ENCODE assay signal across 14 mouse cellular contexts in genomic region chr19:6937541-6938465, GRCm38 (mm10). TPM values are rescaled to one million over a fixed set of nuclear protein-coding genes. Genes with fewer than 3 reads are reported as not detected.
DNase-seq lines count a peak whose midpoint lies in the region; ATAC-seq lines count a peak whose summit lies in the region.
"Had no signal": no experiment of that assay in that cellular context is flagged by ENCODE, and none has a peak within 500 bp of the region (broad histone marks: within the 10 kb centered on the region; RNA-seq: fewer than 3 reads in every experiment).

No protein-coding gene starts in this region.

- DNase-seq in embryonic facial prominence, embryonic 10.5 days (ENCODE audit: low spot score) = no peak
- no peak for DNase-seq in hindbrain, embryonic 14.5 days (ENCODE audit: low spot score)
- peak; percentile 27 for DNase-seq in MN1 (ENCODE audit: low spot score)
- peak; percentile 75 to 78 for DNase-seq in cerebellum, postnatal 14 days
- DNase-seq in thymus, adult 18-20 months = no peak
- no peak for DNase-seq in left cerebral cortex, adult 9 months (ENCODE audit: low spot score in 2 of 2)
- DNase-seq: kidney, adult 9 months; layer of hippocampus, adult 9-11 months had no signal

- no peaks in the 10 kb centered on the region; the same call in 1 of the 2 replicates for H3K36me3 ChIP-seq in embryonic facial prominence, embryonic 13.5 days
- H3K36me3 ChIP-seq in embryonic facial prominence, embryonic 10.5 days (replicated peaks) = no peaks in the 10 kb centered on the region
- H3K36me3 ChIP-seq in hindbrain, embryonic 16.5 days (ENCODE audit: control insufficient read depth, insufficient read depth, low read length) = no peaks in the 10 kb centered on the region
- H3K36me3 ChIP-seq in hindbrain, embryonic 14.5 days (replicated peaks; ENCODE audit: control insufficient read depth, insufficient read depth) = 0 out of 2 replicates have a peak, but pooled peaks cover 7% of the 10 kb centered on the region
- H3K36me3 ChIP-seq: limb, embryonic 13.5 days had no signal

- H3K4me2 ChIP-seq in embryonic facial prominence, embryonic 13.5 days = no peak overlapping the region
- H3K4me2 ChIP-seq in hindbrain, embryonic 16.5 days (ENCODE audit: low read length) = no peak overlapping the region
- H3K4me2 ChIP-seq in hindbrain, embryonic 14.5 days (replicated peaks) = no peak overlapping the region
- H3K4me2 ChIP-seq: limb, embryonic 13.5 days had no signal

- WGBS in embryonic facial prominence, embryonic 13.5 days = 78% methylated on average over 16 of the region's 16 CpGs
- WGBS in embryonic facial prominence, embryonic 10.5 days = 76% methylated on average over 16 of the region's 16 CpGs
- 70% methylated on average over 16 of the region's 16 CpGs for WGBS in hindbrain, embryonic 16.5 days
- WGBS in hindbrain, embryonic 14.5 days = 78% methylated on average over 16 of the region's 16 CpGs

- 0 out of 2 replicates have a peak overlapping the region, but pooled peaks have one; percentile 2 for H3K9ac ChIP-seq in embryonic facial prominence, embryonic 13.5 days
- H3K9ac ChIP-seq in hindbrain, embryonic 16.5 days (ENCODE audit: low read depth, low read length) = peak overlapping the region; percentile 18; the same call in 1 of the 2 replicates
- H3K9ac ChIP-seq in hindbrain, embryonic 14.5 days = no peak overlapping the region
- H3K9ac ChIP-seq: limb, embryonic 13.5 days had no signal

- peaks cover 36% of the 10 kb centered on the region for H3K27me3 ChIP-seq in embryonic facial prominence, embryonic 13.5 days
- H3K27me3 ChIP-seq in embryonic facial prominence, embryonic 10.5 days (replicated peaks; ENCODE audit: low read depth, poor library complexity, severe bottlenecking) = peaks cover 54% of the 10 kb centered on the region
- peaks cover 19% of the 10 kb centered on the region for H3K27me3 ChIP-seq in hindbrain, embryonic 16.5 days (replicated peaks; ENCODE audit: control insufficient read depth, insufficient read depth, low read length)
- H3K27me3 ChIP-seq in hindbrain, embryonic 14.5 days (ENCODE audit: control insufficient read depth, insufficient read depth, low read length) = peaks cover 36% of the 10 kb centered on the region

- H3K4me1 ChIP-seq in embryonic facial prominence, embryonic 13.5 days = peaks cover 37% of the 10 kb centered on the region
- H3K4me1 ChIP-seq in embryonic facial prominence, embryonic 10.5 days = peaks cover 40% of the 10 kb centered on the region
- peaks cover 44% of the 10 kb centered on the region for H3K4me1 ChIP-seq in hindbrain, embryonic 16.5 days (ENCODE audit: control insufficient read depth, insufficient read depth, low read depth, low read length)
- peaks cover 41% of the 10 kb centered on the region for H3K4me1 ChIP-seq in hindbrain, embryonic 14.5 days (replicated peaks; ENCODE audit: control insufficient read depth, insufficient read depth, low read length)

- H3K9me3 ChIP-seq in embryonic facial prominence, embryonic 13.5 days = no peaks in the 10 kb centered on the region
- H3K9me3 ChIP-seq in embryonic facial prominence, embryonic 10.5 days = no peaks in the 10 kb centered on the region
- no peaks in the 10 kb centered on the region for H3K9me3 ChIP-seq in hindbrain, embryonic 16.5 days (ENCODE audit: control insufficient read depth, low read length)
- H3K9me3 ChIP-seq in hindbrain, embryonic 14.5 days (ENCODE audit: control insufficient read depth, low read length) = no peaks in the 10 kb centered on the region
- H3K9me3 ChIP-seq: limb, embryonic 13.5 days; midbrain, embryonic 10.5 days had no signal

- H3K27ac ChIP-seq in embryonic facial prominence, embryonic 13.5 days = no peak overlapping the region
- H3K27ac ChIP-seq in embryonic facial prominence, embryonic 10.5 days (replicated peaks) = no peak overlapping the region
- no peak overlapping the region for H3K27ac ChIP-seq in hindbrain, embryonic 16.5 days (ENCODE audit: low read depth, low read length)
- H3K27ac ChIP-seq in hindbrain, embryonic 14.5 days = no peak overlapping the region
- H3K27ac ChIP-seq: limb, embryonic 13.5 days; midbrain, embryonic 10.5 days had no signal

- no peak overlapping the region for H3K4me3 ChIP-seq in embryonic facial prominence, embryonic 13.5 days
- no peak overlapping the region for H3K4me3 ChIP-seq in embryonic facial prominence, embryonic 10.5 days
- no peak overlapping the region for H3K4me3 ChIP-seq in hindbrain, embryonic 16.5 days (ENCODE audit: low read length)
- no peak overlapping the region for H3K4me3 ChIP-seq in hindbrain, embryonic 14.5 days (replicated peaks; ENCODE audit: low read length)
- H3K4me3 ChIP-seq: limb, embryonic 13.5 days; midbrain, embryonic 10.5 days had no signal

- no peak for ATAC-seq in embryonic facial prominence, embryonic 13.5 days (ENCODE audit: insufficient number of reproducible peaks, insufficient read depth, low FRiP score, low TSS enrichment, low read depth)
- no peak for ATAC-seq in hindbrain, embryonic 16.5 days
- no peak for ATAC-seq in hindbrain, embryonic 14.5 days (ENCODE audit: low FRiP score)
- ATAC-seq: activated CD4-positive, CD25-positive, alpha-beta regulatory T cell, adult 4 months had no signal

RNA-seq across cellular contexts. Expression of gene Kcnk4, which starts 3.5 kb away (rescaled TPM):
- polyA plus RNA-seq in embryonic facial prominence, embryonic 13.5 days (2015; fragmentation: Nextera tagmentation; extraction: Ambion mirVana) = 1.2 and 1.3 TPM in 2 replicates
- 0.23 TPM in 1 of 2 replicates, not detected in the other for polyA plus RNA-seq in embryonic facial prominence, embryonic 10.5 days (2016; fragmentation: Nextera tagmentation; extraction: Ambion mirVana)
- 14.4 and 19.1 TPM in 2 replicates for polyA plus RNA-seq in hindbrain, embryonic 16.5 days (2015; fragmentation: Nextera tagmentation; extraction: Ambion mirVana)
- 8.5 and 10.9 TPM in 2 replicates for polyA plus RNA-seq in hindbrain, embryonic 14.5 days (2014; fragmentation: Nextera tagmentation; extraction: Ambion mirVana)
- polyA plus RNA-seq: activated CD4-positive, CD25-positive, alpha-beta regulatory T cell, adult 4 months had no signal

RNA-seq across cellular contexts. Expression of gene Bad, which starts 3.9 kb away (rescaled TPM):
- 80.0 and 83.6 TPM in 2 replicates for polyA plus RNA-seq in embryonic facial prominence, embryonic 13.5 days (2015; fragmentation: Nextera tagmentation; extraction: Ambion mirVana)
- 53.4 and 55.1 TPM in 2 replicates for polyA plus RNA-seq in embryonic facial prominence, embryonic 10.5 days (2016; fragmentation: Nextera tagmentation; extraction: Ambion mirVana)
- 96.0 and 109 TPM in 2 replicates for polyA plus RNA-seq in hindbrain, embryonic 16.5 days (2015; fragmentation: Nextera tagmentation; extraction: Ambion mirVana)
- polyA plus RNA-seq in hindbrain, embryonic 14.5 days (2014; fragmentation: Nextera tagmentation; extraction: Ambion mirVana) = 81.8 and 84.5 TPM in 2 replicates

RNA-seq across cellular contexts. Expression of gene Gpr137, which starts 4.5 kb away (rescaled TPM):
- 26.9 and 35.2 TPM in 2 replicates for polyA plus RNA-seq in embryonic facial prominence, embryonic 13.5 days (2015; fragmentation: Nextera tagmentation; extraction: Ambion mirVana)
- 26.9 and 27.5 TPM in 2 replicates for polyA plus RNA-seq in embryonic facial prominence, embryonic 10.5 days (2016; fragmentation: Nextera tagmentation; extraction: Ambion mirVana)
- 67.1 and 77.6 TPM in 2 replicates for polyA plus RNA-seq in hindbrain, embryonic 16.5 days (2015; fragmentation: Nextera tagmentation; extraction: Ambion mirVana)
- 60.2 and 68.8 TPM in 2 replicates for polyA plus RNA-seq in hindbrain, embryonic 14.5 days (2014; fragmentation: Nextera tagmentation; extraction: Ambion mirVana)

RNA-seq across cellular contexts. Expression of gene Catsperz, which starts 12.6 kb away (rescaled TPM):
- polyA plus RNA-seq in embryonic facial prominence, embryonic 13.5 days (2015; fragmentation: Nextera tagmentation; extraction: Ambion mirVana) = 2.3 and 3.4 TPM in 2 replicates
- polyA plus RNA-seq in embryonic facial prominence, embryonic 10.5 days (2016; fragmentation: Nextera tagmentation; extraction: Ambion mirVana) = 0.68 and 0.74 TPM in 2 replicates
- 2.9 and 3.3 TPM in 2 replicates for polyA plus RNA-seq in hindbrain, embryonic 16.5 days (2015; fragmentation: Nextera tagmentation; extraction: Ambion mirVana)
- 1.7 and 2.3 TPM in 2 replicates for polyA plus RNA-seq in hindbrain, embryonic 14.5 days (2014; fragmentation: Nextera tagmentation; extraction: Ambion mirVana)
- polyA plus RNA-seq: activated CD4-positive, CD25-positive, alpha-beta regulatory T cell, adult 4 months; G1E had no signal

RNA-seq across cellular contexts. Expression of gene Esrra, which starts 16.2 kb away (rescaled TPM):
- polyA plus RNA-seq in embryonic facial prominence, embryonic 13.5 days (2015; fragmentation: Nextera tagmentation; extraction: Ambion mirVana) = 9.5 and 10.9 TPM in 2 replicates
- polyA plus RNA-seq in embryonic facial prominence, embryonic 10.5 days (2016; fragmentation: Nextera tagmentation; extraction: Ambion mirVana) = 7.9 and 8.9 TPM in 2 replicates
- polyA plus RNA-seq in hindbrain, embryonic 16.5 days (2015; fragmentation: Nextera tagmentation; extraction: Ambion mirVana) = 17.7 and 17.8 TPM in 2 replicates
- 6.2 and 7.3 TPM in 2 replicates for polyA plus RNA-seq in hindbrain, embryonic 14.5 days (2014; fragmentation: Nextera tagmentation; extraction: Ambion mirVana)

Comparison
In these comparisons a context has a peak if more than half of its experiments do, and no peak if none do; other contexts are left out.
1. DNase-seq: peak in MN1 (single experiment) and cerebellum, postnatal 14 days (2 of 2); none in embryonic facial prominence, embryonic 10.5 days (single experiment), hindbrain, embryonic 14.5 days (single experiment), thymus, adult 18-20 months (0 of 2) and left cerebral cortex, adult 9 months (0 of 2).